Mouse (Mus musculus): ENCODE data around the gene Tagln.

Tagln gene

DNA sequence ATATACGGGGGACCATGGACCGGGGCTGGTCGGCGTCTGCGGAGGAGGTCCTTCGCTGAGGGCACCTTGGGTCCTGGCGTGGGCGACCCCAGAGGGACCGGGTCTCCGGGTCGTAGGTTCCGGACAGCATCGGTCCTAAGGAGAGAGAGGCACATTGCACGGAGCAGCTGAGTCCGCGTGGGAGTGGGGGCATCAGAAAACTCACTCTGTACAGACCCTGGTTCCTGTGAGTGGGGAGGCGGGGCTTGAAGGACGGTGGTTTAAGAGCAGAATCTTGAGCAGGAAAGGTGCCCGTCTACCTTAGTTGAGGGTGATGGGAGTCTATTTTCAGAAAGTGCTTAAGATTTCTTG, 28.8 kb downstream of the Tagln start:
- DNase-seq (ENCODE audit: inconsistent age in 2 of 2, low spot score in 1 of 2) = no peak

DNA sequence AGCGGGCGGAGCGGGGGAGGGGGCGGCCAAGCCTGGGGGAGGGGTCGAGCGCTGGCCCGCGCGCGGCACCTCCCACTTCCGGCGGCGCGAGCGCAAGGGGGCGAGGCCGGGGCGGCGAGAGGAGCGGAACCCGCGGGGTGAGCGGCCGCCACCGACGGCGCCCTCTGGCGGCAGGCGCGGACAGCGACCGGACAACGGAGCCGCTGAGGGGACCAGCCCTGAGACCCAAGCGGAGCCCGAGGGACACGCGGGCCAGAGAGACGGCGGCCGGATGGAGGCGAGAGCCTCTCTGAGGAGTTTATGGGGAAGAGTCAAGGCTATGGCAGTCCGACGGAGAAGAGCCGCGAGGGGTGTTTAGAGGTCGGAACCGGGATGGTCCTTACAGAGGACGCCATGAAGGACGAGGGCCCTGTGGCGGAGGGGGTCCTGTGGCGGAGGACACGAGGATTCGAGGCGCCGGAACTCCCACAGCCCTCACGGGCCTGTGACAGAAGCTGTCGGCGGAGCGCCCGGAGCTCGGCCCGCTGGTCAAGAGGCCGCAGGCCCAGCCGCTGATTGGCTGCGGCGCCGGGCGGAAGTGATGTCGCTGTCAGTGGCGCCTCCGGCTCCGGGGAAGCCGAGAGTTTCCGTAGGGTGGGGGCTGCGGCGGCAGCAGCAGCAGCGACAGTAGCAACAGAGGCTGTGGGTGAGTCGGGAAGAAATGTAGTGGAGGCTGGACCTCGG, 29.3 kb downstream of the Tagln start, which contains the start of the genes Pcsk7 and Rnf214:
Pcsk7 (plus strand) TSS at position 143 of the 723 bp plus-strand sequence.
Rnf214 (minus strand) TSS at position 557 of the 723 bp plus-strand sequence.
- peak; percentile 93 to 96 for DNase-seq (ENCODE audit: inconsistent age in 2 of 2, low spot score in 1 of 2)

DNA sequence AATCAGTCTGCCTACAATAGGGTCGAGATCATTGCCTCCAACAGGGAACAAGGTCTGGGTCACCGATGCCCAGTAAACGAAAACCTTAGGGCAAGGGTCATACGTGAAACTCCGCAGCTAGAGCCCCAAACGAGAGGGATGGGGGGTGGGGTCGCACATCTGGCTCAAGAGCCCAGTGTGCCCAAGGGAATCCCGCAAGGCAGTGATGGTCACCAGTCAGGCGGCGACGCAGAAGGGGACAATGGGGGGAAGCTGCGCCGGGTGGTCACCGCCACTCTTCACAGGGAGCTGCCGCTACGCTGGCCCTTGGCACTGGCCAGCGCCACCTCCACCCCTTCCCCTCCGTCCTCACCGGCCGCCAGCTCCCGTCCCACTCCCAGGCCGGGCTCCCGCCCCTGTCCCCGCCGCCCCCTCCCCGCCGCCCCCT, 30.0 kb downstream of the Tagln start:
- peak; percentile 62 to 75 for DNase-seq (ENCODE audit: inconsistent age in 2 of 2, low spot score in 1 of 2)

DNA sequence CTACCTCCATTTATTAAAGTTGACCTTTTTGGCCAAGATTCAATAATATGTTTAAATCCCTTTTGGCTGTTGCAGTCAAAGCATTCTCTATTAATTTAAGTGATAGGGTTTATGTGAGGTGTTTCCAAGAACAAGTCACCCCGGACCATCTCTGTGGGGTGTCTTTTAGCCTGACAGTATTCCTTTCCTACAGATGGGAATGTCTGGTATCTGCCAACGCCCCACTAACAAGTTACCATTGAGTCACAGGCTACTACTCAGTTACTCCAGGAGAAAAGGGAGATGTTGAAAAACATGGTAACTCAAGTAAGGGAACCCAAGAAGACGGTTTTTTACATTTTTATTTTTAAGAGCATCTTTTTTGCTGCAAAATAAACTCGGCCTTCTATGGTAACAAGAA, 30.7 kb downstream of the Tagln start:
- DNase-seq (ENCODE audit: inconsistent age in 2 of 2, low spot score in 1 of 2) = no peak

DNA sequence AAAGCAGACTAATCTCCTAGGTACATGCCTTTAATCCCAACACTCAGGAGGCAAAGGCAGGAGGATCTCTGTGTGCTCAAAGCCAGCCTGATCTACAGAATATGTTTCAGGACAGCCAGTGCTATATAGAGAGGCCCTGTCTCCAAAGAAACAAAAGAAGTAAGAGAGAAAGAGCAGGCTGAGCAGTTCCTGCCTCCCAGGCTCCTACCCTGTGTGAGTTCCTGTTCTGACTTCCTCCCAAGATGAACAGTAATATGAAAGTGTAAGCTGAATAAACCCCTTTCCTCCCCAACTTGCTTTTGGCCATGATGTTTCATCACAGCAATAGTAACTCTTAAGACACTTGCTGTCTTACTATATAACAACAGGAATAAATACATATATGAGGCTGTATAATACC, 42.2 kb downstream of the Tagln start:
- DNase-seq (ENCODE audit: inconsistent age in 2 of 2, low spot score in 1 of 2) = no peak
